Mouse (Mus musculus) lung, postnatal 0 days (tissue): ENCODE data around the gene Chchd6.

Experiments
- CTCF ChIP-seq: IDR thresholded peaks from 2 replicates; pipeline ENCODE4 v1.5.1; 2016; ENCODE audit warnings: antibody characterized with exemption, mild to moderate bottlenecking
- EP300 ChIP-seq: IDR thresholded peaks from 2 replicates; pipeline ENCODE4 v1.6.1; 2016; ENCODE audit warnings: antibody characterized with exemption, mild to moderate bottlenecking, control low read depth

- TF ChIP-seq EP300, result no peak
- no peak for TF ChIP-seq CTCF
These were observed 137.9 kb downstream of the Chchd6 start for GRCm38 (mm10) chr6:89457601-89458000.
